Mouse (Mus musculus) stomach, postnatal 0 days (tissue): ENCODE measurements at regions not wholly inside any gene's neighbourhood (a gene's known extent, or its start where the extent isn't known, plus 50 kb on each side); places are given as distances from the start of the nearest gene placed in this dataset.

ENCODE experiments used
- ATAC-seq: fragments of 200-750 bp; cut with Nextera tagmentation; 2 replicates; pipeline ENCODE4 v1.8.0; 2017; ENCODE audit not compliant: low FRiP score, low TSS enrichment
- DNase-seq: peaks from one replicate; pipeline ENCODE4 v3.0.0-alpha.2; 2016; ENCODE audit warnings: low spot score
- H3K27ac ChIP-seq: fragments of 300-500 bp; sonication (generic); replicated peaks from 2 replicates; pipeline ENCODE4 v1.5.1; 2014; ENCODE audit warnings: mild to moderate bottlenecking, control low read depth
- H3K27me3 ChIP-seq: fragments of 300-500 bp; sonication (generic); 2 replicates; pipeline ENCODE4 v1.6.1; 2014; ENCODE audit warnings: low read length; ENCODE audit not compliant: control insufficient read depth, insufficient read depth
- H3K36me3 ChIP-seq: fragments of 300-500 bp; sonication (generic); 2 replicates; pipeline ENCODE4 v1.6.1; 2014; ENCODE audit warnings: low read length, mixed read lengths; ENCODE audit not compliant: control insufficient read depth, insufficient read depth
- H3K4me1 ChIP-seq: fragments of 300-500 bp; sonication (generic); replicated peaks from 2 replicates; pipeline ENCODE4 v1.6.1; 2014; ENCODE audit warnings: antibody characterized with exemption; ENCODE audit not compliant: control insufficient read depth, insufficient read depth
- H3K4me2 ChIP-seq: fragments of 300-500 bp; sonication (generic); replicated peaks from 2 replicates; pipeline ENCODE4 v1.6.1; 2014; ENCODE audit warnings: low read depth, mild to moderate bottlenecking, control low read depth, moderate library complexity
- H3K4me3 ChIP-seq: fragments of 300-500 bp; sonication (generic); 2 replicates; pipeline ENCODE4 v1.5.1; 2014; ENCODE audit warnings: low read depth, low read length, control low read depth
- H3K9ac ChIP-seq: fragments of 300-500 bp; sonication (generic); 2 replicates; pipeline ENCODE4 v1.6.1; 2014; ENCODE audit warnings: mild to moderate bottlenecking, low read length, control low read depth, mixed read lengths
- H3K9me3 ChIP-seq: fragments of 300-500 bp; sonication (generic); 2 replicates; pipeline ENCODE4 v1.6.1; 2016; ENCODE audit warnings: low read length; ENCODE audit not compliant: control insufficient read depth
- CTCF ChIP-seq: IDR thresholded peaks from 2 replicates; pipeline ENCODE4 v1.5.1; 2016; ENCODE audit warnings: antibody characterized with exemption, low read depth, mild to moderate bottlenecking, moderate library complexity
- EP300 ChIP-seq: optimal IDR thresholded peaks from 2 replicates; pipeline ENCODE3; 2016; ENCODE audit warnings: antibody characterized with exemption
- WGBS: fragments of 180-500 bp; shearing (Covaris S2); extraction: QIAGEN DNeasy Blood & Tissue Kit; methylation state at CpG from one replicate; pipeline ENCODE4 v1.1.7; 2014; 5-methylcytosine and 5-hydroxymethylcytosine counted together

DNA sequence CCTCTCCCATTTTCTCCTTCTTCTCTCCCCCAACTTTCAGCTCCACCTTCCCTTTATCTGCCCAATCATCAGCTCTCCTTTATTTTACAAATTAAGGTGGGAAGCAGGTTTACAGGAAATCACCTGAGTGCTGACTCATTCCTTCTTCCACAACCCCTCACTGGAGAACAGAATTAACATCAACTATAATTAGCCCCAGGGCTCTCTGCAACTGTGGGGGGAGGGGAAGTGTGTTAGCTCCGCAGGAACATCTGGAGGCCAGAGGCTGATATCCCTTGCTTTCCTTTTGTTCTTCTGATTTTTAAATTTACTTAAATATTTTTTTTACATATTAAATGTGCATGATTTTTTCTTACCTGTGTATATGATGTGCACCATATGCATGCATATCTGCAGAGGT is 459.4 kb upstream of the 3110018I06Rik start:
- no peaks in the 10 kb centered on the region for H3K9me3 ChIP-seq
- ATAC-seq, result no peak
- no peak overlapping the region for H3K27ac ChIP-seq
- no peaks in the 10 kb centered on the region for H3K27me3 ChIP-seq
- WGBS, result 36% methylated on average over 1 of the region's 1 CpGs
- no peak overlapping the region for H3K4me3 ChIP-seq
- TF ChIP-seq CTCF (no peak), EP300 (no peak)
- no peak overlapping the region for H3K4me2 ChIP-seq
- no peaks in the 10 kb centered on the region for H3K36me3 ChIP-seq
- no peaks in the 10 kb centered on the region for H3K4me1 ChIP-seq
- no peak for DNase-seq
- H3K9ac ChIP-seq, result no peak overlapping the region

DNA sequence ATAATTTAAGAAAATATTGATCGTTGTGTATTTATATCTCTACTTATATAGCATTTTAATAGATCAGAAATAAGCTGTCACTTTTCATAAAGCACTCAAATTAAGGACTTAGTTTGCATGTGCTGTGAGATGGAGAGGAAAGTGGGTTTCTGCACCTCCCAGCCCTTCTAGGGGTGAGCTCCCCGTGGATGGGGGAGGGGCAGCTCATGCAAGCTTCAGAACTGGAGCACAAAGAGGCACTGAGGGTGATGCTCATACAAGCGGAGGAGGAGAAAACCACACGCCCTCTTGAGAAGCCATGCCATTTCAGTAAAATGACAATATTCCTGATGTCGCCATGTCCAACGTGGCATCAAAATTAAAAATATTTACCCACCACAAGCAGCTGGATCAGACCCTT is 452.1 kb upstream of the 3110018I06Rik start:
- no peak for DNase-seq
- no peak for ATAC-seq
- H3K4me1 ChIP-seq, result no peaks in the 10 kb centered on the region
- no peaks in the 10 kb centered on the region for H3K27me3 ChIP-seq
- no peak overlapping the region for H3K9ac ChIP-seq
- no peak overlapping the region for H3K27ac ChIP-seq
- no peaks in the 10 kb centered on the region for H3K36me3 ChIP-seq
- H3K4me3 ChIP-seq, result no peak overlapping the region
- WGBS, result 69% methylated on average over 6 of the region's 6 CpGs
- TF ChIP-seq EP300 (no peak), CTCF (no peak)
- H3K9me3 ChIP-seq, result no peaks in the 10 kb centered on the region
- no peak overlapping the region for H3K4me2 ChIP-seq

DNA sequence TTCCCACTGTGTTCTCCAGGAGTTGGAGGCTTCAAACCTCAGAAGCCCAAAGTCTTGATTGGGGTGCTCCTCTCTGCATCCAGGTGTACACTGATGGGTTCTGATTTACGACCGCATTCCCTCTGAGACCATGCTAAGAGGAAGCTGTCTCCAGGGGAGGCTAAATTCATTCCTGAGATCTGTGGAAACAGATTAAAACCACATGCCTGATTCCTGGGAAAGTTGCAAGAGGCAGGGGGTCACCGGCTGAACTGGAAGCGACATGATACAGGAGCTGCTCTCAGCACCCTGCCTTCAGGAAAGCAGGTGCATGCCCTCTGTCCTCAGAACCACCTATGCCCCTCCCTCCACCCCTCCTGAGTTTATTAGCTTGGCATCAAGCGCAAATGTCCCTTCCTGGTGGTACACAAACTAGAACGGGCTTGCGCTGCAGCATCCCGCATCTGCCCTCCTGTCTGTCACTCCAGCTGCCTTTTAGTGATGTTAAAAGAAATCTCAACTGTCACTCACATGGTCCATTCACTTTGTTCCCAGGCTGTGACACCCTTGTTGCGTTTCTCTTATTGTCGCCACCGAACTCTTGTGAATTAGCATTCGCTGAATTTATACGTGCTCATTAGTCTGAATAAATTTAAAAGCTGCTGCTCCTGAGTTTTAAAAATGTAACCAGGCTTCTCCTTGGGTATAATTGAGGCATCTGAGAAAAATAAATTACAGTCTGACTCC is 446.3 kb upstream of the 3110018I06Rik start:
- H3K36me3 ChIP-seq, result no peaks in the 10 kb centered on the region

DNA sequence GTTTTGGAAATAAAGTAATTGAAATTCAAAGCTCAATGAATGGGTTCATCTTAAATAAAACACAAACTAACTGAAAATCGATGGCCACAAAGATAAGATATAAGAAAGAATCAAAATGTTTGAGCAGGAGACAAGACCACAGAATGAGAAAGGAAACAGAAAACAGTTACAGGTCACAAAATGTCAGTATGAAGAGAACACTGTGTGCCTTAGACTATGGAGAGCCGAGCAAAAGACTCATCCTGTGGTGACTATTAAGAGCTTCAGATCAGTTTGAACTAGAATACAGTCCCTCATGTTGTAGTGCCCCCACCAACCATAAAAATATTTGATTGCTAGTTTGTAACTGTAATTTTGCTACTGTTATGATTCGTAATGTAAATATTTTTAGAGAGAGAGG is 441.9 kb upstream of the 3110018I06Rik start:
- DNase-seq (no peak), ATAC-seq (no peak)
- H3K4me3 ChIP-seq, result no peak overlapping the region
- H3K36me3 ChIP-seq, result no peaks in the 10 kb centered on the region
- TF ChIP-seq CTCF (no peak), EP300 (no peak)
- H3K27me3 ChIP-seq, result no peaks in the 10 kb centered on the region
- H3K27ac ChIP-seq, result no peak overlapping the region
- no peaks in the 10 kb centered on the region for H3K4me1 ChIP-seq
- no peaks in the 10 kb centered on the region for H3K9me3 ChIP-seq
- H3K4me2 ChIP-seq, result no peak overlapping the region
- H3K9ac ChIP-seq, result no peak overlapping the region
- WGBS, result 85% methylated on average over 3 of the region's 3 CpGs

More for the DNA sequence above, 446.3 kb upstream of the 3110018I06Rik start:
- DNase-seq (no peak), ATAC-seq (no peak)
- no peaks in the 10 kb centered on the region for H3K27me3 ChIP-seq
- no peaks in the 10 kb centered on the region for H3K4me1 ChIP-seq
- H3K4me2 ChIP-seq, result no peak overlapping the region
- no peak overlapping the region for H3K4me3 ChIP-seq
- H3K9ac ChIP-seq, result no peak overlapping the region
- no peaks in the 10 kb centered on the region for H3K9me3 ChIP-seq
- TF ChIP-seq CTCF, result no peak
- TF ChIP-seq EP300, result no peak
- WGBS, result 74% methylated on average over 13 of the region's 13 CpGs
- no peak overlapping the region for H3K27ac ChIP-seq

DNA sequence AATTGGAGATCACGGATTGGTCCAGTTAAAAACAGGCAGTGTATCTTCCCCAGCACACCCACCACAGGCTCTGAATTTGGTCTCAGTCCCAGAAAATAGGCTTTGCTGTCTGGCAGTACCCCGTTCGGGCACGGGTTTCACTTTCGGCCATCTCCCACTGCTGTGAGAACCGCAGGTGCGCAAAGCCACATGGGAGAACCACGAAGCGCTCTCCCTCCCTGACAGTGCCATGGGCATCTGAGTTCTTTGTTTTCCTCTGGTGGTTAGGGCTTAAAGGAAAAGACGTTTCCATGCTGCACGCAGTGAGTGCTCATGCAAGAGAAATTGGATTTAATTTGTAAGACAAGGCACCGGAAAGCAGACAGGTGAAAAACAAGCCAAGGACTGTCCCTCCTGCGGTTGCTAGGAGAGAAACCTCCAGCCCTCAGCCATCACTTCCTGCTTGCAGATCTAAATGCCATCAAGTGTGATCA is 441.3 kb upstream of the 3110018I06Rik start:
- H3K27ac ChIP-seq, result no peak overlapping the region
- no peaks in the 10 kb centered on the region for H3K9me3 ChIP-seq
- no peak overlapping the region for H3K4me3 ChIP-seq
- no peak for DNase-seq
- 70% methylated on average over 13 of the region's 13 CpGs for WGBS
- no peaks in the 10 kb centered on the region for H3K36me3 ChIP-seq
- ATAC-seq, result no peak
- TF ChIP-seq EP300, result no peak
- TF ChIP-seq CTCF, result no peak
- no peak overlapping the region for H3K4me2 ChIP-seq
- H3K4me1 ChIP-seq, result no peaks in the 10 kb centered on the region
- no peak overlapping the region for H3K9ac ChIP-seq
- H3K27me3 ChIP-seq, result no peaks in the 10 kb centered on the region

DNA sequence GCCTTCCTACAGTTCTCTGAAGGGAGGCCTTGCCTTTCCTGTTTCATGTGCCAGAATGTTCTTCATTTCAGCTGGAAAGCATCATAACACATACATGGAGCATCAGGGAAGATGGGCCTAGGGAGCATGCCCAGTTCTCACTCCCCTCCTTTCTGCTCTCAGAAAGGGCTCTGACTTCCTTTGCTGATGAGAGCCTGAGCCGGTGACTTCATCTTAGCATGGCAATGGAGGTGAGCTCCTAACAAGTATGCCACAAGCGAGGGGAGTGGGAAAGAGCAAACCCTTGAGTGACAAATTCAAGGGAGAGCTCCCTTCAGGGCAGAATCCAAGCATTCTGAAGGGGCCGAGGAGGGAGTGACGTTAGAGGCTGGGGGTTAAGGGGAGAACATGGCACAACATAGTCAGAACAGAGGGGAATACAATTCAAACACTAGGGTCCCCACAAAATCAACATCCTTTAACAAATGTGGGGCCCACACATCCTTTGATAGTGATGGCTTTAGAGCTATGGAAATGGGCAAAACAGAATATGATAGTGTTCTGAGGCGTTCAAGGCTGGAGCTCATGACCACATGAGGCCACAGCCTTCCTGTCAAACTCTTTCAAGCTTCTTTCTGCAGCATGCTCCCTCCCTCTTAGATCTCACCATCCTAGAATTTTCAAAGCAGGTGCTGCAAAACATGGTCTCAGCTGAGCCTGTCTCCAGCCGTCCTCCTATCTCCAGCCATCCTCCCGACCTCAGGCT is 437.4 kb upstream of the 3110018I06Rik start:
- Histone ChIP-seq H3K9ac (no peak overlapping the region), H3K27me3 (no peaks in the 10 kb centered on the region), H3K36me3 (no peaks in the 10 kb centered on the region), H3K4me2 (no peak overlapping the region), H3K4me3 (no peak overlapping the region), H3K27ac (no peak overlapping the region), H3K4me1 (no peaks in the 10 kb centered on the region), H3K9me3 (no peaks in the 10 kb centered on the region)
- 76% methylated on average over 7 of the region's 7 CpGs for WGBS
- DNase-seq, result no peak
- no peak for TF ChIP-seq CTCF
- ATAC-seq, result no peak
